Mouse (Mus musculus) kidney, postnatal 10 days (tissue): ENCODE results near the gene Rln3.
"Not testable (repeated sequence)": the region's sequence is repeated elsewhere in the genome, so short reads cannot be mapped to it uniquely, and the experiment has no call there.

Experiments
- DNase-seq: peaks from one replicate; pipeline ENCODE4 v3.0.0; 2021; ENCODE audit warnings: mixed read lengths

Rln3 gene

GRCm38 (mm10) chr8:84015833-84016232 lies 29.0 kb downstream of the Rln3 start:
- no peak for DNase-seq

GRCm38 (mm10) chr8:84012499-84013165 lies 32.2 kb downstream of the Rln3 start:
- peak; percentile 70 for DNase-seq

DNA sequence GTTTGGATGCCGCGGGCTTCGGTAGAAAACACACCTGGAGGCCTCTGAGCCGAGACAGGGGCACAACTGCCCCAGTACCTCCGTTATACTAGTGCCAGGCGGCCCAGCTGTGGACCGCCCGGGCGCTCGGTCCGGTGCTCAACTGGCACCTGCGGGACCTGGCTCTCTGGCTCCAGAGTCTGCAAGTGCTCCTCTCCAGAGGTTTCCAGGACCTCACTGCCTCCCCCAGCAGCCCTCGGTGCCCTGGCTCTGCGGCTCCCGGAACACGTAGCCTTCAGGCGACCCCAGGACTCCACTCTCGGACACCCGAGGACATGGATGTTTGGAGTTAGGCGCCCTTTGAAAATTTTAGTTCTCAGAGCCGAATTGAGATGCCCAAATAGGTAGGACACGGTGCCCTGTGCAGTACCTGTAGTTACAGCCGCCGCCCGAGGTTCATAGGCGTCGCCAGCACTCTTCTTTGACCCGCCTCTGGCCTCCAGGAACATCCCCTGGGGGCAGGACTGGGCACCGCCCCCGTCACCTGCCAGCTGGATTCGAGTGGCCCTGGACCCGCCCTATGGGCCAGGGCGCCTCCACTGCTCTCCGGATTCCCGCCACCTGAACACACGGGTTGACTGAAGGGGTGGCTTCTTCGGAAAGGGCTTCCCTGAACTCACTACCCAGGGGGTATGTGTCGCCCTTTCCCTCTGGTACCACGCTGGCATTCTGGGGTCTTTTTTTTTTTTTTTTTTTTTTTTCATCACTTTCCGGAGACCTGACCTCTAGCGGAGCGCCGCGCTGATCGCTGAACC lies 32.9 kb downstream of the Rln3 start, which contains the start of gene 2210011C24Rik:
Gene 2210011C24Rik, minus strand, starts transcription at position 467 of the 794 bp plus-strand sequence.
- peak; percentile 79 for DNase-seq

DNA sequence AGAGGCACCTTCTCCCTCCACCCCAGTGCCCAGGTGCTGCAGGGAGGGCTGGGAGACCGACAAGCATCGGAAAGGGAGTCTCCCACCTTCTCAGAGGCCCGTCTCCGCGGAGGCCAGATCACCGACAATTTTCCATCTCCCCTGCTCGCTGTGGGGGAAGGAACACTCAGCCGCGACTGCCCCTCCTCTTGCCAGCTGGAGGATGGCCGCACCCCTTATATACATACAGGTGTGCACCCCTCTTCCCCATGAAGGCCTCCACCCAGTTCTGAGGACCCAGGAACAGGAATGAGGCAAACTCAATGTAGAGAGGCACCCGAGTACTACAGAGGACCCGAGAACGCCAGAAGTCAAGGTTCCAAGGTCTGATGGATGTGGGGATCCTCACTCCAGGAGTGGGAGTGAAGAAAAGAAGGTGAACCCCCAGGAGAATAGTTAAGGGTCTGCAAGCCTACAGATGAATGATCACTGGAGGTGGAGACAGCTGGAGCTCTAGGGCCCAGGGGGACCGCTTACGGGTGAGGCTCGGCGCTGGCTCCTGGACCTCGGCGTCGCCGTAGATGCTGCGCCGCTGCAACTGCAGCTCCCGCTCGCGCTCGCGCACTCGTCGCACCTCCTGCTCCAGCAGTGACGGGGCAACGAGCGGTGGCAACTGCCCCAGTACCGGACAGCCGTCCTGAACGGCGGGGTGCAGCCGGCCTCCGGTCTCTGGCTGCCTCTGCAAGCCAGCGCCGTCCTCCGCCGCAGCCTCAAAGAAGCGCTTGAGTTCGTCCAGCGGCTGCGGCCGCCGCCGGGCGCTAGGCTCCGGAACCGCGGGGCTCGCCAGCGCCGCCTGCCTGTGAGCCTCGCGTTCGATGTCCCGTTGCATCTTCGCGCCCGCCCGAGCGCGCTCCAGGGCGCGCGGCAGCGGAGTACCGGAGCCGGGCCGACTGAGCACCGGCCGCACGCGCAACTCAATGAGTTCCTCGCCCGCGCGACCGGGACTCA lies 33.9 kb downstream of the Rln3 start:
- peak; percentile 91 for DNase-seq

- peak; percentile 95 for DNase-seq
Observed at GRCm38 (mm10) chr8:84009876-84010275, 34.9 kb downstream of the Rln3 start.

GRCm38 (mm10) chr8:84008362-84008761 lies 36.4 kb downstream of the Rln3 start:
- peak; percentile 35 for DNase-seq

DNA sequence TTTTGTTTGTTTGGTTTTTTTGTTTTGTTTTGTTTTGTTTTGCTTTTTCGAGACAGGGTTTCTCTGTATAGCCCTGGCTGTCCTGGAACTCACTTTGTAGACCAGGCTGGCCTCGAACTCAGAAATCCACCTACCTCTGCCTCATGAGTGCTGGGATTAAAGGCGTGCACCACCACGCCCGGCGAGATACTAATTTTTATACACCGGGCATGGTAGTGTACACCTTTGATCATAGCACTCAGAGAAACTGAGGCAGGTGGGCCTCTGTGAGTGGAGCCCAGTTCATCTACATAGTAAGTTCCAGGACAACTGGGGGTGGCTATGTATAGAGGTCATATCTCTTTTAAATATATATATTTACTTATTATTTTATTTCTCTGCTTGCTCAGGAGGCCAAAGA lies 39.3 kb downstream of the Rln3 start:
- DNase-seq = not testable (repeated sequence)

DNA sequence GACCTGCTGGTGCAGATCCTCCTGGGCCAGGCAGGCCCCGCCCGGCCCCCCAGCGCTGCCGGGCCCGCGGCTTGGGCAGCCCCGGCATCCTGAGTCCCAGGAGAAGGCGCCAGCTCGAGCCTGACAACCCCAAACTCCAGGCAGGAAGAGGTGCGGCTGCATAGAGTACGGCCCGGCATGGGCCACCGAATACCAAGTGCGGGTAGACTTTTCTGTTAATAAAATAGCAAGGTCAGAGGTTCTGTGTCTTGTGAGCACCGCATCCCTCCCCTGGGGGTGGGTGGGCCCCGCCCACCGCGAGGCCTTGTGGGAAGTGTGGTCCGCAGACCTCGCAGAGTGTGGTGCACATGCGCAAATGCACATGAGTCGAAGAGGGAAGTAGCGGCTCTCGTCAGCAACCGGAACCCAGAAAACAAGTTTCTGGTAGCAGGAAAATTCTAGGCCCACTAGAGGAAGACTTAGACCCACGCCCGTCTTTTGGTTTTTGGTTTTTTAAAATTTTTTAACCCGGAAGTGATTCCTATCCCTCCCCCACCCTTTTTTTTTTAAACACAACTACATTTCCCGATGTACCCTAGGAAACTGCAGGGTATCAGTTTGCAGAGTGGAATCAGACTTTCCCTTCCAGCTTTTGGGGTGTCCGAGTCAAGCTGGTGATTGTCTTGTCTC lies 40.1 kb downstream of the Rln3 start:
- peak; percentile 96 for DNase-seq

DNA sequence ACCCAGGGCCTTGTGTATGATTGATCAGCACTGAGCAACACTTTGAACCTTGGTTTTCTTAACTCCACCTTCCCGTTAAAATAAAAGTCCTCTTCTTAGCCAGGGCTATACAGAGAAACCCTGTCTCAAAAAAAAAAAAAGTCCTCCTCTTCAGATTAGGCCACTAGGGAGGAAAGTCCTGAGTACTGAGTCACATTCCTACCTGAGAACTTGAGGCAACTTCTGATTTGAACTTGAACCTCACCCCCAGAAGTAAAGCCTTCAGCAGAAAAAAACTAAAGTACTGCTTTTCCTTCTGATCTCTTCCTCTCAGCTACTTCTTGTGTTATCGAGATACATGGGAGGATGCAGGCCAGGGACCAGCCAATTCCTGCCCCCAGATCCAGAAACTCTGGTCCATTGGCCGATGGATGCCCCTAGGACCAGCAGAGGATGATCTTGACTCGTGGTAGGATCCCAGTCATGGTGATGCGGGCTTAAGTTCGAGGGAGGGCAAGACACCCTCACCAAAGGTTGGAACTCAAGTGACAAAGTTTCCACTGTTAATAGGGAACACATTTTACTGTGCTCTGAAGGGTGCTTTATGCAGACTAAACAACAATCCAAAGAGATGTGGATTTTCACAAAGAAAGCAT lies 41.1 kb downstream of the Rln3 start:
- DNase-seq = no peak

DNA sequence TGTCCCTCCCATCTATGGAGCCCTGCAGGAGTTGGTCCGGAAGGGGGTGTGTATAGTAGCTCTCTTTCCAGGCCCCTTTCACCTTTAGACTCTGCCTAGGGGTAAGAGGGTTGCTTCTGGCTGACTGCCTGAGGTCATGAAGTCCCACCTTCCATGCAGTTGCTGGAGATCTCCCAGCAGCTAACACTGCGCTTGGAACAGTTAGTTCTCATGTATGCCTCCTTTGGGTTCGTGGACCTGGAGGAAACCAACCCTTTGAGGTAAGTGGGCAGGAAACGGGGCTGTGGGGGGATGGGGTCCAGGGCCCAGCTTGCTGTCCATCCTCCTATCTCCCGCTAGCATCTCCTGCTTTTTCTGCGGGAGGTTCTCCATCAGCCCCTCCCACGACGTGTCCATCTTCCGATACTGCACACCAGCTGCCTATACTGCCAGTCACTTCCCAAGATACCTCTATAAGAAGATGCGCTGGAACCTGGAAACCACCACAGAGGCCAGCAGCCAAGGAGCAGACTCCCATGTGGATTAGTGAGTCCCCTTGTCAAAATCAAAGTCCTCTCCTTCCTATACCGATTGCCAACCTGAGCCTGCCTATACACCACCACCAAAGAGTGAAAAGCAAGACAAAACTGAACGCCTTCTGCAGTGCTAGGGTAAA lies 41.7 kb downstream of the Rln3 start:
- DNase-seq = peak; percentile 47

- peak; percentile 38 for DNase-seq
Observed at GRCm38 (mm10) chr8:84001281-84002000, 43.4 kb downstream of the Rln3 start, which contains the start of gene 1700067K01Rik. Gene 1700067K01Rik (plus strand): TSS chr8:84001502.

GRCm38 (mm10) chr8:83999825-84000224 lies 45.0 kb downstream of the Rln3 start:
- DNase-seq = no peak

DNA sequence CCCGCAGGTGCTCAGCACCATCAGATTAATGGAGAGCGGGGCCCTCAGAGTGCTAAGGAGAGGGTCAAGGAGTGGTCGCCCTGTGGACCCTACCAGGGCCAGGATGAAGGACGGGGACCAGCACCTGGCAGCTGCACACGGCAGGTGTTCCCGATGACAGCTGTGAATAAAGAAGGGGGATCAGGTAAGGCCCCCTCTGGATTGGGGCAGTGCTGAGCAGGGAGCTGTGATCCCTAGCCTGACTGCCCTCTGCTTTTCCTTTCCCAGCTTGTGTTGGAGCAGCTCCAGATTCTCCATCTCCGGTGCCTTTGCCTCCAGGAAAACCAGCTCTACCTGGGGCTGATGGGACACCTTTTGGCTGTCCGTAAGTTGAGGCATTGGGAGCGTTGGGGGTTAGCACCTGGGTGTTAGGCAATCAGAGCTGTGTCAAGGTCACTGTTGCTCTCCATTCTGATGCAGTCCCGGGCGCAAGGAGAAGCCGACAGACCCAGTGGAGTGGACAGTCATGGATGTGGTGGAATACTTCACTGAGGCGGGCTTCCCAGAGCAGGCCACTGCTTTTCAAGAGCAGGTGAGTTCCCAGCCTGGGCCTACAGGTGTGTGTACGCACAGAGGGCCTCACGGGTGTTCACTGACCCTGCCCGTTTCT lies 45.6 kb downstream of the Rln3 start:
- DNase-seq = no peak

GRCm38 (mm10) chr8:83998231-83999056 lies 46.4 kb downstream of the Rln3 start:
- DNase-seq = peak; percentile 78

- DNase-seq = peak; percentile 76
Observed at GRCm38 (mm10) chr8:83997511-83998141, 47.2 kb downstream of the Rln3 start, which contains the start of gene Samd1. Gene Samd1 (plus strand): TSS chr8:83997672.

DNA sequence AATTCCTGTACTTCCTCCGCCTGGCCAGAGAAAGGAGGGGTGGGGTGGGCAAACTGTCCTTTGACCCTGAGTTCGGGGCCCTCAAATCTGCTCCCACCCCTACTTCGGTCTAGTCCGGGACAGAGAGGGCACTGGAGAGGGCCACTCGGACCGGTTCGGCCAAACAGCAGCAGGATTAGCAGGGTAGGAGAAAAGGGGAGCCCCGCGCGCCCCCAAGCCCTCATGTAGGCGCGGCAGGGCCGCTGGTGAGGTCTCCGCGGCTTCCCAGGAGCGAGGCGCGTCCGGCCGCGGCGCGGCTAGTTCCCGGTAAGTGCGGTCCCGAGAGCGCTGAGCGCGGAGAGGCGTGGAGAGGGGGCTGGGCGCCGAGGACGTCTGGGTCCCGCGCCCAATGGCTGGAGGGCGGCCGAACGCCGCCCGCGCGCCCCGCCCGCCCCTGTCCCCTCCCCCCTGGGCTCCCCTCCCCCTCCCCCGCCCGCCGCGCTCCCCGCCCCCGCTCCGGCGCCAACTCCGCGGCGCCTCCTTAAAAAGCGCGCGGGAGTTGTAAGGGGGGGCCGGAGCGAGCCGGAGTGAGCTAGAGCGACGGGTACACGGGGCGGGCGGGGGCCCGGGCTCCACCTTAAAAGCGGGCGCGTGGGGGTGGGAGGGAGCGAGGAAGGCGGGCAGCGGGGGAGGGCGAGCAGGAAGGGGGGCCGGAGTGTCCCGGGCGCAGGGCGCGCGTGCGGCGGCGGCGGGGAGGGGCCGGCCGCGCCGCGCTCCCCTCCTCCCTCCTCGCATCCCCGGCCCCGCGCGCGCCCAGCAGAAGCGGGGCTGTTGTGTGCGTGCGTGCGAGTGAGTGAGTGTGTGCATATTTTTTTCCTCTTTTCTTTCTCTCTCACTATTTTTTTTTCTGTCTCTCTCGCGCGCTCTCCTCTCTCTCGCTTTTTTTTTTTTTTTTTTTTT lies 48.0 kb downstream of the Rln3 start:
- DNase-seq = peak; percentile 97

DNA sequence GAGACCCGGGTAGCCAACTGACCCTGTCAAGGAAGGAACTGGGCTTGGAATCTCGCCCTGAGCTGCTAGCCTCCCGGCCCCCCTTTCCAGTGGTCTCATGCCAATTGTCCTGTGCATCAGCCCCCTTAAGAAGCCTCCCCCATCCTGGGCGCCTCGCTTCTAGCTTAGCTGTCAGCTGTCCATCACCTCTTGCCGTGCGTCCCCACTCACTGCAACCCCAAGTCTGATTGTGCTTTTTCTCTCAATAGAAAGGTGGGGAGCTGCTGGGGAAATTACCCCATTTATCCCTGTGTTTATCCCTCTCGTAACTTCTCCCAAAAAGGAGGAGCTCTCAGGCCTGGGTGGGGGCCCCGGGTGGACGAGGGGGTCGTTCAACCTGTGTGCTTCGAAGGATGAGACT lies 48.8 kb downstream of the Rln3 start:
- peak; percentile 44 for DNase-seq
